ENCODE assay signal across 23 mouse cellular contexts in genomic region chr1:167821125-167821524, GRCm38 (mm10).
"Had no signal": no experiment of that assay in that cellular context is flagged by ENCODE, and none has a peak within 500 bp of the region (broad histone marks: within the 10 kb centered on the region; RNA-seq: fewer than 3 reads in every experiment).

No protein-coding gene starts in this region.

- H3K9ac ChIP-seq: limb, embryonic 13.5 days; liver, embryonic 12.5 days; liver, embryonic 15.5 days; lung, embryonic 15.5 days; midbrain, embryonic 13.5 days; neural tube, embryonic 13.5 days; stomach, embryonic 15.5 days had no signal

- H3K4me2 ChIP-seq: limb, embryonic 13.5 days; liver, embryonic 12.5 days; liver, embryonic 15.5 days; lung, embryonic 15.5 days; midbrain, embryonic 13.5 days; neural tube, embryonic 13.5 days; stomach, embryonic 15.5 days had no signal

- H3K36me3 ChIP-seq: limb, embryonic 10.5 days; limb, embryonic 13.5 days; liver, embryonic 12.5 days; liver, embryonic 15.5 days; lung, embryonic 15.5 days; midbrain, embryonic 10.5 days; midbrain, embryonic 13.5 days; neural tube, embryonic 13.5 days; stomach, embryonic 15.5 days had no signal

- H3K27ac ChIP-seq: limb, embryonic 10.5 days; limb, embryonic 13.5 days; liver, embryonic 12.5 days; liver, embryonic 15.5 days; lung, embryonic 15.5 days; midbrain, embryonic 10.5 days; midbrain, embryonic 13.5 days; neural tube, embryonic 13.5 days; stomach, embryonic 15.5 days had no signal

- H3K27me3 ChIP-seq: liver, embryonic 12.5 days; liver, embryonic 15.5 days; lung, embryonic 15.5 days; megakaryocyte, embryonic 14.5 days; midbrain, embryonic 13.5 days; neural tube, embryonic 13.5 days; stomach, embryonic 15.5 days had no signal

- H3K4me1 ChIP-seq: liver, embryonic 12.5 days; liver, embryonic 15.5 days; lung, embryonic 15.5 days; megakaryocyte, embryonic 14.5 days; stomach, embryonic 15.5 days had no signal

- ATAC-seq: intestine, postnatal 0 days; liver, embryonic 12.5 days; midbrain, embryonic 13.5 days; midbrain, embryonic 16.5 days had no signal

- H3K4me3 ChIP-seq: limb, embryonic 10.5 days; limb, embryonic 13.5 days; liver, embryonic 12.5 days; liver, embryonic 15.5 days; lung, embryonic 15.5 days; megakaryocyte, embryonic 14.5 days; midbrain, embryonic 10.5 days; midbrain, embryonic 13.5 days; myocyte; neural tube, embryonic 13.5 days; stomach, embryonic 15.5 days had no signal

- DNase-seq: kidney, adult 8-10 months; kidney, postnatal 4 days; liver; lung, adult 18-20 months; lung, postnatal 10 days; lung, postnatal 36 days; retina, postnatal 1 day; right cerebral cortex, postnatal 25 days; spleen, adult 18-20 months; thymus, postnatal 25 days had no signal

- H3K9me3 ChIP-seq: limb, embryonic 10.5 days; liver, embryonic 12.5 days; liver, embryonic 15.5 days; lung, embryonic 15.5 days; megakaryocyte, embryonic 14.5 days; midbrain, embryonic 10.5 days; midbrain, embryonic 13.5 days; stomach, embryonic 15.5 days had no signal
